Mouse (Mus musculus) adrenal gland, adult 10 weeks (tissue): ENCODE measurements around the gene Gm6614. TPM values are rescaled to one million over a fixed set of nuclear protein-coding genes. Genes with fewer than 3 reads are reported as not detected.

Experiments
- polyA plus RNA-seq: library from polyadenylated mRNA; stranded (reverse); fragments of 350-450 nt; fragmentation: Illumina TruSeq; extraction: RNeasy Lipid Tissue Mini Kit (QIAGEN cat#74804); gene quantifications from one replicate; pipeline ENCODE4 v1.2.3, GENCODE M21; 2014; ENCODE audit warnings: low read depth, low replicate concordance

Gm6614 gene
- not detected for polyA plus RNA-seq

GRCm38 (mm10) chr6:142011364-142011955 is at the start of gene Gm6614:
Gene Gm6614, minus strand, starts transcription at chr6:142011414.

GRCm38 (mm10) chr6:141946862-141947261 is 64.4 kb downstream of the Gm6614 start, which contains the start of gene Slco1a1:
Gene Slco1a1, minus strand, starts transcription at chr6:141946962.

Other genes starting within 250 kb of the Gm6614 start
- gene Gm5724, start 237.6 kb downstream of the Gm6614 start, polyA plus RNA-seq = not detected
- 0.87 TPM for gene Slco1a4, start 155.2 kb downstream of the Gm6614 start, polyA plus RNA-seq
- gene Slco1a1, start 64.5 kb downstream of the Gm6614 start, polyA plus RNA-seq = not detected
- not detected for gene Slco1a6, start 197.1 kb upstream of the Gm6614 start, polyA plus RNA-seq